Mouse (Mus musculus): Measurements from ENCODE around the gene Ankrd44.

The Ankrd44 gene

GRCm38 (mm10) chr1:54922707-54923106 lies 3.5 kb downstream of the Ankrd44 start:
- peak; percentile 43 to 49 for DNase-seq (ENCODE audit: low spot score in 2 of 2)

GRCm38 (mm10) chr1:54922025-54922574 lies 4.1 kb downstream of the Ankrd44 start:
- no peak for DNase-seq (ENCODE audit: low spot score in 2 of 2)

- DNase-seq (ENCODE audit: low spot score in 2 of 2), result no peak
Observed at GRCm38 (mm10) chr1:54920132-54920531, 6.1 kb downstream of the Ankrd44 start.

- no peak for DNase-seq (ENCODE audit: low spot score in 2 of 2)
Observed at GRCm38 (mm10) chr1:54916456-54916855, 9.7 kb downstream of the Ankrd44 start.

GRCm38 (mm10) chr1:54914387-54914786 lies 11.8 kb downstream of the Ankrd44 start:
- no peak for DNase-seq (ENCODE audit: low spot score in 2 of 2)

GRCm38 (mm10) chr1:54913379-54913873 lies 12.8 kb downstream of the Ankrd44 start:
- DNase-seq (ENCODE audit: low spot score in 2 of 2), result no peak

- no peak for DNase-seq (ENCODE audit: low spot score in 2 of 2)
Observed at GRCm38 (mm10) chr1:54913063-54913335, 13.2 kb downstream of the Ankrd44 start.

- DNase-seq (ENCODE audit: low spot score in 2 of 2), result no peak
Observed at GRCm38 (mm10) chr1:54912290-54913062, 13.7 kb downstream of the Ankrd44 start.

- no peak for DNase-seq (ENCODE audit: low spot score in 2 of 2)
Observed at GRCm38 (mm10) chr1:54911256-54911610, 15.0 kb downstream of the Ankrd44 start.

- DNase-seq (ENCODE audit: low spot score in 2 of 2), result no peak
Observed at GRCm38 (mm10) chr1:54910489-54911255, 15.5 kb downstream of the Ankrd44 start.

- DNase-seq (ENCODE audit: low spot score in 2 of 2), result no peak
Observed at GRCm38 (mm10) chr1:54908786-54909185, 17.4 kb downstream of the Ankrd44 start.

GRCm38 (mm10) chr1:54907066-54907639 lies 19.0 kb downstream of the Ankrd44 start:
- DNase-seq (ENCODE audit: low spot score in 2 of 2), result no peak

- DNase-seq (ENCODE audit: low spot score in 2 of 2), result peak in 1 of 2 experiments; percentile 32
Observed at GRCm38 (mm10) chr1:54906322-54906721, 19.9 kb downstream of the Ankrd44 start.

- DNase-seq (ENCODE audit: low spot score in 2 of 2), result no peak
Observed at GRCm38 (mm10) chr1:54905632-54906031, 20.6 kb downstream of the Ankrd44 start.

- no peak for DNase-seq (ENCODE audit: low spot score in 2 of 2)
Observed at GRCm38 (mm10) chr1:54904165-54904564, 22.0 kb downstream of the Ankrd44 start.

- DNase-seq (ENCODE audit: low spot score in 2 of 2), result peak in 1 of 2 experiments; percentile 28
Observed at GRCm38 (mm10) chr1:54902689-54903246, 23.4 kb downstream of the Ankrd44 start.

- no peak for DNase-seq (ENCODE audit: low spot score in 2 of 2)
Observed at GRCm38 (mm10) chr1:54901084-54901483, 25.1 kb downstream of the Ankrd44 start.

- no peak for DNase-seq (ENCODE audit: low spot score in 2 of 2)
Observed at GRCm38 (mm10) chr1:54899247-54899646, 26.9 kb downstream of the Ankrd44 start.

GRCm38 (mm10) chr1:54898656-54899084 lies 27.5 kb downstream of the Ankrd44 start:
- peak in 1 of 2 experiments; percentile 64 for DNase-seq (ENCODE audit: low spot score in 2 of 2)

GRCm38 (mm10) chr1:54897726-54898125 lies 28.5 kb downstream of the Ankrd44 start:
- no peak for DNase-seq (ENCODE audit: low spot score in 2 of 2)

GRCm38 (mm10) chr1:54896109-54897085 lies 29.8 kb downstream of the Ankrd44 start:
- DNase-seq (ENCODE audit: low spot score in 2 of 2), result peak; percentile 79 to 87
